Mouse (Mus musculus) liver, embryonic 13.5 days (tissue): ENCODE data around the gene Ankrd66. TPM values are rescaled to one million over a fixed set of nuclear protein-coding genes. Genes with fewer than 3 reads are reported as not detected.
"Not testable (repeated sequence)": the region's sequence is repeated elsewhere in the genome, so short reads cannot be mapped to it uniquely, and the experiment has no call there.

Experiments
- ATAC-seq: fragments of 200-750 bp; cut with Nextera tagmentation; 2 replicates; pipeline ENCODE4 v1.8.0; 2017; ENCODE audit warnings: low read depth, mild to moderate bottlenecking, moderate number of reproducible peaks, moderate library complexity
- DNase-seq: peaks from one replicate; pipeline ENCODE4 v3.0.0; 2022
- H3K27ac ChIP-seq: fragments of 300-500 bp; sonication (generic); 2 replicates; pipeline ENCODE4 v1.5.1; 2015; ENCODE audit warnings: moderate library complexity, mild to moderate bottlenecking, inconsistent platforms
- H3K27me3 ChIP-seq: fragments of 300-500 bp; sonication (generic); 2 replicates; pipeline ENCODE4 v1.6.1; 2015; ENCODE audit warnings: mild to moderate bottlenecking, inconsistent platforms
- H3K36me3 ChIP-seq: fragments of 300-500 bp; sonication (generic); 2 replicates; pipeline ENCODE4 v1.6.1; 2015; ENCODE audit warnings: mild to moderate bottlenecking, inconsistent platforms
- H3K4me1 ChIP-seq: fragments of 300-500 bp; sonication (generic); replicated peaks from 2 replicates; pipeline ENCODE4 v1.6.1; 2015; ENCODE audit warnings: inconsistent platforms
- H3K4me2 ChIP-seq: fragments of 300-500 bp; sonication (generic); 2 replicates; pipeline ENCODE4 v1.6.1; 2015; ENCODE audit warnings: inconsistent platforms, mild to moderate bottlenecking, moderate library complexity
- H3K4me3 ChIP-seq: fragments of 300-500 bp; sonication (generic); replicated peaks from 2 replicates; pipeline ENCODE4 v1.5.1; 2015; ENCODE audit warnings: mild to moderate bottlenecking, inconsistent platforms
- H3K9ac ChIP-seq: fragments of 300-500 bp; sonication (generic); 2 replicates; pipeline ENCODE4 v1.6.1; 2015; ENCODE audit warnings: mild to moderate bottlenecking, inconsistent platforms
- H3K9me3 ChIP-seq: fragments of 300-500 bp; sonication (generic); replicated peaks from 2 replicates; pipeline ENCODE4 v1.6.1; 2016; ENCODE audit warnings: inconsistent platforms
- WGBS: fragments of 180-500 bp; shearing (Covaris S2); methylation state at CpG from one replicate; pipeline ENCODE4 v1.1.7; 2015; ENCODE audit not compliant: insufficient replicate concordance; 5-methylcytosine and 5-hydroxymethylcytosine counted together
- polyA plus RNA-seq: library from polyadenylated mRNA; unstranded; fragments of >200 nt; fragmentation: Nextera tagmentation; extraction: Ambion mirVana; gene quantifications from 2 replicates; pipeline ENCODE4 v1.2.1, GENCODE M21; 2015

Gene Ankrd66
- polyA plus RNA-seq, 1 experiment from 2014 or later: not detected

DNA sequence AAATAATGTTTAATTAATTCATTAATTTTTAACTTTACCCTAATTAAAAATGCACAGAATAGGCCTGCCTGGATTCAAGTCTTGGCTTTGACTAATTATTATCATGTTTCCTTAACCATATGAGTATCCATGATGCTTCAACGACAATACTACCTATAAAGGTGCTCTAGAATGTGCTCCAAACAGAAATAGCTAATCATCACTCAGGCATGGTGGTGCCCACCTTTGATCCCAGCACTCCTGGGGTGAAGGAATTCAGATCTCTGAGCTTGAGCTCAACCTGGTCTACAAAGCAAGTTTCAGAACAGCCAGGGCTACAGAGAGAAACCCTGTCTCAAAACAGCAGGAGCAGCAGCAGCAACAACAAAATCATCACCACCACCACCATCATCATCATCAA is 42.9 kb downstream of the Ankrd66 start:
- 53% methylated on average over 1 of the region's 1 CpGs for WGBS
- DNase-seq (no peak), ATAC-seq (no peak)
- Histone ChIP-seq H3K27me3 (no peaks in the 10 kb centered on the region), H3K4me1 (no peaks in the 10 kb centered on the region), H3K9me3 (no peaks in the 10 kb centered on the region), H3K27ac (no peak overlapping the region), H3K9ac (no peak overlapping the region), H3K36me3 (no peaks in the 10 kb centered on the region), H3K4me3 (no peak overlapping the region), H3K4me2 (no peak overlapping the region)

DNA sequence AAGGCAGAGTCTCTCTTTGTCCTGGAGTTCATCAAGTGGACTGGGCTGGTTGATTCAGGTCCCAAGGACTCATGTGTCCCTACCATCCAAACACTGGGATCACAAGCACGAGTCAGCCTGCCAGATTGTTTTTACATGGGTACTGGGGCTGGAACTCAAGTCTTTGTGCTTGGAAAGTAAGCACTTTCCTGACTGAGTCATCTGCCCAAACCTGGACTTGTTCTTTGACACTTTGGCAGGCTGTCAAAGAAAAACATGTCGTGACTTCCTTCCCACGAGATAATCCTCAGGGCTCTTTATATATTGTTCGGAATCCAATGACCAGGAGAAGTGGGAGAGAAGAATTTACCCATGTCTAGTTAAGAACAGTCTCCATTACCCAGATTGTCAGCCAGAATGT is 45.9 kb downstream of the Ankrd66 start:
- Histone ChIP-seq H3K27me3 (no peaks in the 10 kb centered on the region), H3K4me2 (no peak overlapping the region), H3K4me3 (no peak overlapping the region), H3K36me3 (no peaks in the 10 kb centered on the region), H3K27ac (no peak overlapping the region), H3K9ac (no peak overlapping the region), H3K9me3 (no peaks in the 10 kb centered on the region), H3K4me1 (no peaks in the 10 kb centered on the region)
- no peak for DNase-seq
- 50% methylated on average over 4 of the region's 4 CpGs for WGBS
- ATAC-seq: no peak

DNA sequence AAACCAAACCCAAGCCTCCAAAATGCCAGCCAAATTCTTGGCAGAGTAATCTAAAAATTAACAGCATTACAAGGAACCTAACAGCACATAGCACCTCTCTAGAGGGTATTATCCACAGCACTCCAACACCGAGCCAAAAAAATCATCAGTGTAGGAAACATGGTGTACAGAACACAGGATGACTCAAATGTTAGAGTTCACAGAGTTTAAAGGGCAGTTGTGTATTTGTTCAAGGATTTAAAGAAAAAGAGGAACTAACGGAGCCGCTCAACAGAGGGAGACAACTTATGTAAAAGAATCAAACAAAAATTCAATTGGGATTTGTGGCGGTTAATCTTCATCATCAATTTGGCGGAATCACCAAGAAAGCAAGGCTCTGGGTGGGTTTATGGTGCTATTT is 47.9 kb downstream of the Ankrd66 start:
- no peaks in the 10 kb centered on the region for H3K4me1 ChIP-seq
- no peaks in the 10 kb centered on the region for H3K27me3 ChIP-seq
- DNase-seq (no peak), ATAC-seq (no peak)
- WGBS: 59% methylated on average over 5 of the region's 5 CpGs
- no peak overlapping the region for H3K27ac ChIP-seq
- H3K9ac ChIP-seq: no peak overlapping the region
- H3K4me3 ChIP-seq: no peak overlapping the region
- H3K36me3 ChIP-seq: no peaks in the 10 kb centered on the region
- H3K4me2 ChIP-seq: no peak overlapping the region
- no peaks in the 10 kb centered on the region for H3K9me3 ChIP-seq

DNA sequence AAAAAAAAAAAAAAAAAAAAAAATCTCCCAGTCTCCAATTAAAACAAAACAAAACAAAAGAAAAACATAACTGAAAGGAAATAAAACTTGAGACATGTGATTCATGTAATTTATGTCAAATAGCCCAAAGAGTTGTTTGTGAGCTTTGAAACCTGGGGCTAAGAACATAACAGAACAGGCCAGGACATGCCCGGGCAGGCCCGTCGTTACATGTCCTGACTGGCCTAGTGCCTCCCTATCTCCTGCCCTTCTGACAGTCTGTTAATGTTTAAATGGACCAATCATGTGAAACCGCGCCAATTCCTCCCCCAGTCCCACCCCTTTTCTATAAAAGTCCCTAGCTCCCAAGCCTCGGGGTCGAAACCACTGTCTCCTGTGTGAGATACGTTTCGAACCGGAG is 53.1 kb downstream of the Ankrd66 start:
- not testable (repeated sequence) for H3K9me3 ChIP-seq, ATAC-seq, H3K27me3 ChIP-seq, DNase-seq, H3K9ac ChIP-seq, H3K4me2 ChIP-seq, H3K36me3 ChIP-seq, H3K4me3 ChIP-seq, H3K4me1 ChIP-seq, H3K27ac ChIP-seq
- WGBS: 81% methylated on average over 8 of the region's 10 CpGs

DNA sequence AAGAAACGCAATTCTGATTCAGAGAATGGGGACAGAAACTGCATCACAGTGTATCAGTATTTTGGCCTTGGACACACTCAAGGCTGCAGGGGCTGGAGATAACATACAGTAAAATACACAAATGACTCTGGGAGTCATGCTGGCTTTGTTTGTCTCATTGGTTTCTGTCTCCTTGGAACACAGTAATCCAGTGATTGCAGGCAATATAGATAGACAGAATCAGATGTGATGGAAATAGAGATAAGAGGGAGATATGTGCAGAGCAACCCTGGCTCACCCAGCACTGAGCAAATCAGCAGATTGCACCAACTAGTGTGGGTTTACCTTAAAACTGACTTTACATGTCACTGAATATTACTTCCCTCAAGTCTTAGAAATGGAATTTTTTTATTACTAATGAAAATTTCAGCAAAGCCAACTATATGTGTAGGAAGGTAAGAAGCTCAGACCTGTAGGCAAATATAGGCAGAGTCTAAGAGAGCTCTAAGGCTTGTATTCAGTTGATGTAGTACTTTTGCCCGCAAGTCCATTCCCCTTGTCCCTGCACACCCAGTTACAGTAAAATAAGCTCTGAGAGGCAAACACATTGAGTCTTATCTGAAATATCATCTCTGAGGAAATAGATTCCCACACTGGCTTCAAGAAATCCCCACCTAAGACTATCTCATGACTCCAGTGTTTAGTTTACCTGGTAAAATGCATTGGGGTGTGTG is 54.8 kb downstream of the Ankrd66 start:
- H3K27ac ChIP-seq: no peak overlapping the region
- no peaks in the 10 kb centered on the region for H3K36me3 ChIP-seq
- no peaks in the 10 kb centered on the region for H3K27me3 ChIP-seq
- H3K4me2 ChIP-seq: no peak overlapping the region
- H3K4me1 ChIP-seq: no peaks in the 10 kb centered on the region
- ATAC-seq (no peak), DNase-seq (no peak)
- WGBS: 64% methylated on average over 2 of the region's 2 CpGs
- H3K9me3 ChIP-seq: no peaks in the 10 kb centered on the region
- H3K9ac ChIP-seq: no peak overlapping the region
- H3K4me3 ChIP-seq: no peak overlapping the region

DNA sequence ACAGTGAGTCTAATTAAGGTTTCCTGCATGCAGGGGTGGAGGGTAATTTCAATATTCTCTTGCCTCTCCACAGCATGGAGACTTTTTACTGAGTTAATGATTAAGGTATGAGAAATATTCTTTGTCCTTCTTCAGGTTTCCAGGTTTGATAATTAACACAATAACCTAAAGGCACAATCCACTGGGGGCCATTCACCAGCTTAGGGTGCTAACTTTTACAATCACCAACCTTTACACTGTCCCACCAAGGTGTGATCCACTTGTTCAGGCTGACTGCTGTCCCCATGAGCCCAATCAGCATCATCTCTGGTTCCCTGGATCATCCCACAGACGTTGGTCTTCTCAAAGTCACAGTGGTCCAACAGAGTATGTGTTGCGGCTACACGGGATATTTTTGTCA is 57.5 kb downstream of the Ankrd66 start:
- no peaks in the 10 kb centered on the region for H3K9me3 ChIP-seq
- H3K36me3 ChIP-seq: no peaks in the 10 kb centered on the region
- 80% methylated on average over 3 of the region's 3 CpGs for WGBS
- no peaks in the 10 kb centered on the region for H3K4me1 ChIP-seq
- H3K27ac ChIP-seq: no peak overlapping the region
- no peaks in the 10 kb centered on the region for H3K27me3 ChIP-seq
- ATAC-seq (no peak), DNase-seq (no peak)
- H3K9ac ChIP-seq: no peak overlapping the region
- H3K4me3 ChIP-seq: no peak overlapping the region
- no peak overlapping the region for H3K4me2 ChIP-seq

Other genes starting within 250 kb of the Ankrd66 start
- 2.3 and 3.9 TPM in 2 replicates for gene Adgrf5, start 183.2 kb downstream of the Ankrd66 start, polyA plus RNA-seq
- not detected in 2 replicates for gene Mep1a, start 40.8 kb downstream of the Ankrd66 start, polyA plus RNA-seq
- gene Pla2g7, start 24.5 kb upstream of the Ankrd66 start, polyA plus RNA-seq: 7.4 and 7.6 TPM in 2 replicates
- gene Tdrd6, start 86.7 kb upstream of the Ankrd66 start, polyA plus RNA-seq: 0.24 and 0.37 TPM in 2 replicates
- gene Slc25a27, start 123.6 kb upstream of the Ankrd66 start, polyA plus RNA-seq: 1.2 and 1.5 TPM in 2 replicates
- gene Cyp39a1, start 123.8 kb upstream of the Ankrd66 start, polyA plus RNA-seq: 3.4 and 3.9 TPM in 2 replicates